Mouse (Mus musculus) heart, adult 2 months (tissue): Measurements from ENCODE around the gene Nr3c2.

Experiments
- CTCF ChIP-seq: fragments of 200-600 bp; IDR thresholded peaks from 2 replicates; pipeline ENCODE4 v1.8.1; 2022; ENCODE audit warnings: antibody characterized with exemption, mild to moderate bottlenecking, moderate library complexity
- POLR2A ChIP-seq: fragments of 200-500 bp; IDR thresholded peaks from 2 replicates; pipeline ENCODE4 v1.6.1; 2011; ENCODE audit warnings: mild to moderate bottlenecking, low read depth, low read length, control low read depth; ENCODE audit not compliant: insufficient read depth

GRCm38 (mm10) chr8:77267941-77268405, 368.7 kb downstream of the Nr3c2 start:
- no peak for TF ChIP-seq CTCF
- TF ChIP-seq POLR2A = no peak
